Mouse (Mus musculus) limb, embryonic 11.5 days (tissue): ENCODE results near the gene B4galt5. TPM values are rescaled to one million over a fixed set of nuclear protein-coding genes. Genes with fewer than 3 reads are reported as not detected.

Experiments
- ATAC-seq: fragments of 200-750 bp; cut with Nextera tagmentation; 2 replicates; pipeline ENCODE4 v1.8.0; 2017; ENCODE audit warnings: low read depth; ENCODE audit not compliant: insufficient number of reproducible peaks, low FRiP score, low TSS enrichment
- DNase-seq: peaks from one replicate; pipeline ENCODE4 v3.0.0-alpha.2; 2015; ENCODE audit warnings: low spot score
- H3K27ac ChIP-seq: fragments of 300-500 bp; sonication (generic); replicated peaks from 2 replicates; pipeline ENCODE4 v1.5.1; 2014; ENCODE audit warnings: low read depth, mild to moderate bottlenecking, low read length
- H3K27me3 ChIP-seq: fragments of 300-500 bp; sonication (generic); 2 replicates; pipeline ENCODE4 v1.6.1; 2014; ENCODE audit warnings: mild to moderate bottlenecking, low read length, mixed read lengths; ENCODE audit not compliant: control insufficient read depth, insufficient read depth
- H3K36me3 ChIP-seq: fragments of 300-500 bp; sonication (generic); 2 replicates; pipeline ENCODE4 v1.6.1; 2014; ENCODE audit warnings: mild to moderate bottlenecking, low read length, moderate library complexity, mixed read lengths; ENCODE audit not compliant: control insufficient read depth, insufficient read depth
- H3K4me1 ChIP-seq: fragments of 300-500 bp; sonication (generic); 2 replicates; pipeline ENCODE4 v1.6.1; 2014; ENCODE audit warnings: low read length, mixed read lengths; ENCODE audit not compliant: control insufficient read depth, insufficient read depth
- H3K4me2 ChIP-seq: fragments of 300-500 bp; sonication (generic); 2 replicates; pipeline ENCODE4 v1.6.1; 2014; ENCODE audit warnings: low read depth, mild to moderate bottlenecking, moderate library complexity; ENCODE audit not compliant: severe bottlenecking
- H3K4me3 ChIP-seq: fragments of 300-500 bp; sonication (generic); 2 replicates; pipeline ENCODE4 v1.5.1; 2014; ENCODE audit warnings: low read depth, low read length
- H3K9ac ChIP-seq: fragments of 300-500 bp; sonication (generic); 2 replicates; pipeline ENCODE4 v1.6.1; 2014; ENCODE audit warnings: mild to moderate bottlenecking, low read length
- H3K9me3 ChIP-seq: fragments of 300-500 bp; sonication (generic); 2 replicates; pipeline ENCODE4 v1.6.1; 2016; ENCODE audit warnings: low read length; ENCODE audit not compliant: control insufficient read depth
- WGBS: fragments of 180-500 bp; shearing (Covaris S2); extraction: QIAGEN DNeasy Blood & Tissue Kit; methylation state at CpG from one replicate; pipeline ENCODE4 v1.1.7; 2014; 5-methylcytosine and 5-hydroxymethylcytosine counted together
- polyA plus RNA-seq: library from polyadenylated mRNA; unstranded; fragments of >200 nt; fragmentation: Nextera tagmentation; extraction: Ambion mirVana; gene quantifications from 2 replicates; pipeline ENCODE4 v1.2.1, GENCODE M21; 2014

B4galt5 gene
- polyA plus RNA-seq, 1 experiment from 2014 or later, result 15.9 TPM

- no peaks in the 10 kb centered on the region for H3K36me3 ChIP-seq
- H3K9ac ChIP-seq, result no peak overlapping the region
- no peak for ATAC-seq
- no peak overlapping the region for H3K4me2 ChIP-seq
- no peaks in the 10 kb centered on the region for H3K4me1 ChIP-seq
- no peak for DNase-seq
- H3K27me3 ChIP-seq, result no peaks in the 10 kb centered on the region
- H3K4me3 ChIP-seq, result no peak overlapping the region
- no peak overlapping the region for H3K27ac ChIP-seq
- WGBS, result 82% methylated on average over 9 of the region's 9 CpGs
- no peaks in the 10 kb centered on the region for H3K9me3 ChIP-seq
Observed at GRCm38 (mm10) chr2:167368328-167368727, 19.3 kb upstream of the B4galt5 start.

- WGBS, result 66% methylated on average over 20 of the region's 20 CpGs
- no peak overlapping the region for H3K4me2 ChIP-seq
- no peaks in the 10 kb centered on the region for H3K36me3 ChIP-seq
- no peaks in the 10 kb centered on the region for H3K4me1 ChIP-seq
- no peak overlapping the region for H3K9ac ChIP-seq
- ATAC-seq (no peak), DNase-seq (no peak)
- H3K9me3 ChIP-seq, result no peaks in the 10 kb centered on the region
- no peak overlapping the region for H3K4me3 ChIP-seq
- H3K27ac ChIP-seq, result no peak overlapping the region
- H3K27me3 ChIP-seq, result no peaks in the 10 kb centered on the region
Observed at GRCm38 (mm10) chr2:167367777-167368281, 18.8 kb upstream of the B4galt5 start.

- H3K27ac ChIP-seq, result no peak overlapping the region
- H3K9me3 ChIP-seq, result no peaks in the 10 kb centered on the region
- H3K27me3 ChIP-seq, result no peaks in the 10 kb centered on the region
- DNase-seq, result no peak
- H3K4me1 ChIP-seq, result no peaks in the 10 kb centered on the region
- WGBS, result 54% methylated on average over 7 of the region's 7 CpGs
- ATAC-seq, result no peak
- no peak overlapping the region for H3K9ac ChIP-seq
- H3K4me3 ChIP-seq, result no peak overlapping the region
- no peak overlapping the region for H3K4me2 ChIP-seq
- no peaks in the 10 kb centered on the region for H3K36me3 ChIP-seq
Observed at GRCm38 (mm10) chr2:167367325-167367724, 18.3 kb upstream of the B4galt5 start.

- 97% methylated on average over 2 of the region's 2 CpGs for WGBS
- no peak overlapping the region for H3K4me3 ChIP-seq
- no peaks in the 10 kb centered on the region for H3K36me3 ChIP-seq
- no peak overlapping the region for H3K9ac ChIP-seq
- no peak for ATAC-seq
- no peak overlapping the region for H3K4me2 ChIP-seq
- no peaks in the 10 kb centered on the region for H3K4me1 ChIP-seq
- no peaks in the 10 kb centered on the region for H3K27me3 ChIP-seq
- no peaks in the 10 kb centered on the region; the same call in 1 of the 2 replicates for H3K9me3 ChIP-seq
- DNase-seq, result no peak
- H3K27ac ChIP-seq, result no peak overlapping the region
Observed at GRCm38 (mm10) chr2:167365063-167365462, 16.1 kb upstream of the B4galt5 start.

- Histone ChIP-seq H3K4me1 (no peaks in the 10 kb centered on the region), H3K4me2 (no peak overlapping the region), H3K27ac (no peak overlapping the region), H3K9me3 (no peaks in the 10 kb centered on the region; the same call in 1 of the 2 replicates), H3K9ac (no peak overlapping the region), H3K4me3 (no peak overlapping the region), H3K36me3 (no peaks in the 10 kb centered on the region), H3K27me3 (no peaks in the 10 kb centered on the region)
- ATAC-seq (no peak), DNase-seq (no peak)
- 76% methylated on average over 9 of the region's 9 CpGs for WGBS
Observed at GRCm38 (mm10) chr2:167363272-167364045, 14.5 kb upstream of the B4galt5 start.

- Histone ChIP-seq H3K9ac (no peak overlapping the region), H3K4me1 (no peaks in the 10 kb centered on the region; the same call in 1 of the 2 replicates), H3K4me2 (no peak overlapping the region), H3K9me3 (no peaks in the 10 kb centered on the region; the same call in 1 of the 2 replicates), H3K27me3 (no peaks in the 10 kb centered on the region), H3K4me3 (no peak overlapping the region), H3K36me3 (no peaks in the 10 kb centered on the region), H3K27ac (no peak overlapping the region)
- ATAC-seq, result no peak
- DNase-seq, result no peak
- 81% methylated on average over 2 of the region's 2 CpGs for WGBS
Observed at GRCm38 (mm10) chr2:167358499-167358898, 9.5 kb upstream of the B4galt5 start.

GRCm38 (mm10) chr2:167356885-167357284, 7.9 kb upstream of the B4galt5 start:
- no peak overlapping the region for H3K4me2 ChIP-seq
- H3K9me3 ChIP-seq, result no peaks in the 10 kb centered on the region; the same call in 1 of the 2 replicates
- no peak overlapping the region for H3K9ac ChIP-seq
- no peak overlapping the region for H3K4me3 ChIP-seq
- H3K27ac ChIP-seq, result no peak overlapping the region
- peaks cover 4% of the 10 kb centered on the region; the same call in 1 of the 2 replicates for H3K4me1 ChIP-seq
- DNase-seq (no peak), ATAC-seq (no peak)
- no peaks in the 10 kb centered on the region for H3K36me3 ChIP-seq
- H3K27me3 ChIP-seq, result no peaks in the 10 kb centered on the region

GRCm38 (mm10) chr2:167354611-167355165, 5.7 kb upstream of the B4galt5 start:
- Histone ChIP-seq H3K27ac (no peak overlapping the region), H3K36me3 (no peaks in the 10 kb centered on the region), H3K4me3 (no peak overlapping the region), H3K4me2 (no peak overlapping the region), H3K9ac (no peak overlapping the region), H3K4me1 (peaks cover 4% of the 10 kb centered on the region; the same call in 1 of the 2 replicates), H3K9me3 (no peaks in the 10 kb centered on the region), H3K27me3 (no peaks in the 10 kb centered on the region)
- DNase-seq, result no peak
- ATAC-seq, result no peak
- WGBS, result 77% methylated on average over 9 of the region's 9 CpGs
